Mouse (Mus musculus) stomach, postnatal 0 days (tissue): ENCODE data around the gene Arel1. TPM values are rescaled to one million over a fixed set of nuclear protein-coding genes. Genes with fewer than 3 reads are reported as not detected.

Experiments
- ATAC-seq: fragments of 200-750 bp; cut with Nextera tagmentation; 2 replicates; pipeline ENCODE4 v1.8.0; 2017; ENCODE audit not compliant: low FRiP score, low TSS enrichment
- DNase-seq: peaks from one replicate; pipeline ENCODE4 v3.0.0-alpha.2; 2016; ENCODE audit warnings: low spot score
- H3K27ac ChIP-seq: fragments of 300-500 bp; sonication (generic); replicated peaks from 2 replicates; pipeline ENCODE4 v1.5.1; 2014; ENCODE audit warnings: mild to moderate bottlenecking, control low read depth
- H3K27me3 ChIP-seq: fragments of 300-500 bp; sonication (generic); 2 replicates; pipeline ENCODE4 v1.6.1; 2014; ENCODE audit warnings: low read length; ENCODE audit not compliant: control insufficient read depth, insufficient read depth
- H3K36me3 ChIP-seq: fragments of 300-500 bp; sonication (generic); 2 replicates; pipeline ENCODE4 v1.6.1; 2014; ENCODE audit warnings: low read length, mixed read lengths; ENCODE audit not compliant: control insufficient read depth, insufficient read depth
- H3K4me1 ChIP-seq: fragments of 300-500 bp; sonication (generic); replicated peaks from 2 replicates; pipeline ENCODE4 v1.6.1; 2014; ENCODE audit warnings: antibody characterized with exemption; ENCODE audit not compliant: control insufficient read depth, insufficient read depth
- H3K4me2 ChIP-seq: fragments of 300-500 bp; sonication (generic); replicated peaks from 2 replicates; pipeline ENCODE4 v1.6.1; 2014; ENCODE audit warnings: low read depth, mild to moderate bottlenecking, control low read depth, moderate library complexity
- H3K4me3 ChIP-seq: fragments of 300-500 bp; sonication (generic); 2 replicates; pipeline ENCODE4 v1.5.1; 2014; ENCODE audit warnings: low read depth, low read length, control low read depth
- H3K9ac ChIP-seq: fragments of 300-500 bp; sonication (generic); 2 replicates; pipeline ENCODE4 v1.6.1; 2014; ENCODE audit warnings: mild to moderate bottlenecking, low read length, control low read depth, mixed read lengths
- H3K9me3 ChIP-seq: fragments of 300-500 bp; sonication (generic); 2 replicates; pipeline ENCODE4 v1.6.1; 2016; ENCODE audit warnings: low read length; ENCODE audit not compliant: control insufficient read depth
- CTCF ChIP-seq: IDR thresholded peaks from 2 replicates; pipeline ENCODE4 v1.5.1; 2016; ENCODE audit warnings: antibody characterized with exemption, low read depth, mild to moderate bottlenecking, moderate library complexity
- EP300 ChIP-seq: optimal IDR thresholded peaks from 2 replicates; pipeline ENCODE3; 2016; ENCODE audit warnings: antibody characterized with exemption
- WGBS: fragments of 180-500 bp; shearing (Covaris S2); extraction: QIAGEN DNeasy Blood & Tissue Kit; methylation state at CpG from one replicate; pipeline ENCODE4 v1.1.7; 2014; 5-methylcytosine and 5-hydroxymethylcytosine counted together
- polyA plus RNA-seq: library from polyadenylated mRNA; unstranded; fragments of >200 nt; fragmentation: Nextera tagmentation; extraction: Ambion mirVana; gene quantifications from 2 replicates; pipeline ENCODE4 v1.2.1, GENCODE M21; 2015

Arel1 gene
- polyA plus RNA-seq, 1 experiment from 2014 or later = 4.8 TPM

DNA sequence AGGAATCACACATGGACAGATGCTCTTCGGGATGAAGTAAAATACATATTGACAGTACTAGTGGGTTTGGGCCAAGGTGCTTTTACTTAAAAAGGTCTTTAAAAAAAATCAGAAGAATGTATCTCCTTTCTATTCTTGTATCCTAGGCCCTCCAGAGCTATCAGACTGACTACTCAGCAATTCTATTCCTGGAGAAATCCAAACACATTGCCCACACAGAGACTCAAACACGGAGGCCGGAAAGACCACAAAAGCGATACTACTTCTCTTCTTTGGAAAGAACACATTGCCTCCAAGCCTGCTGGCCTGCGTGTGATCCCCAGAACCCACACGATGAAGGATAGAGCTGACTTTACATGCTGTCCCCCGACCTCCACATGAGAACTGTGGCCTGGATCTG, 31.6 kb downstream of the Arel1 start:
- DNase-seq (no peak), ATAC-seq (no peak)
- Histone ChIP-seq H3K4me2 (no peak overlapping the region), H3K9ac (no peak overlapping the region), H3K9me3 (no peaks in the 10 kb centered on the region), H3K4me1 (no peaks in the 10 kb centered on the region), H3K36me3 (peaks cover 9% of the 10 kb centered on the region; the same call in 1 of the 2 replicates), H3K27me3 (no peaks in the 10 kb centered on the region), H3K27ac (no peak overlapping the region), H3K4me3 (no peak overlapping the region)
- no peak for TF ChIP-seq EP300
- TF ChIP-seq CTCF = no peak
- 87% methylated on average over 7 of the region's 7 CpGs for WGBS

DNA sequence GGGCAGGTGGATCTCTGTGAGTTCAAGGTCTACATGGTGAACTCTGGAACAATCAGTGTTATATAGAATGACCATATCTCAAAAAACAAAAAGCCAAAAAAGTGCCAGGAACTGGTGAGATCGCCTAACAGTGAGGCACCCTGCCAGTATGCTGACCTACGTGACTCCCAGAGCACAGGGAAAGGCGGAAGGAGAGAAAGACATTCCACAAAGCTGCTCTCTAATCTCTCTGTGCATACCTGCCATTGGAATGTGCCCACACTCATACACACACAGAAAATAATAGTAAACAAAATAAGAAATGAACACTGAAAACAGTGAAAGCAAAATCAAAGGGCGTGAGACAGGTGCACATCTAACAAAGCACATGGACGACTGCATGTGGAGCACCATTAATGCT, 35.4 kb downstream of the Arel1 start:
- 75% methylated on average over 5 of the region's 5 CpGs for WGBS
- no peak for ATAC-seq
- H3K4me3 ChIP-seq = no peak overlapping the region
- no peak overlapping the region for H3K9ac ChIP-seq
- H3K4me1 ChIP-seq = no peaks in the 10 kb centered on the region
- no peaks in the 10 kb centered on the region for H3K27me3 ChIP-seq
- no peak overlapping the region for H3K4me2 ChIP-seq
- peaks cover 17% of the 10 kb centered on the region; the same call in 1 of the 2 replicates for H3K36me3 ChIP-seq
- no peak overlapping the region for H3K27ac ChIP-seq
- DNase-seq = no peak
- TF ChIP-seq CTCF (no peak), EP300 (no peak)
- no peaks in the 10 kb centered on the region for H3K9me3 ChIP-seq

DNA sequence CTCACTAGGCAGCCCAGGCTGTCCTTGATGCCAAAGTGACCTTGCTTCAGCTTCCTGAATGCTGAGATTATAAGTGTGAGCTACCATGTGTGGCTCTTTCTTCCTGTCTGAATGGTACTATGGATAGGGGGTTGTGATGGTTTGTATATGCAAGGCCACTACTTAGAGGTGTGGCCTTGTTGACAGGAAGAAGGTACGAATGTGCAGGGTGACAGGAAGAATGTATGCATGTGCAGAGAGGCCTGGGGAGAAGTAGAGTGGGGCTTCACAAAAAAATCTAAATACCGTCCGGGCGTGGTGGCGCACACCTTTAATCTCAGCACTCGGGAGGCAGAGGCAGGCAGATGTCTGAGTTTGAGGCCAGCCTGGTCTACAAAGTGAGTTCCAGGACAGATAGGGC, 38.5 kb downstream of the Arel1 start:
- Histone ChIP-seq H3K27me3 (no peaks in the 10 kb centered on the region), H3K9me3 (no peaks in the 10 kb centered on the region), H3K4me1 (no peaks in the 10 kb centered on the region), H3K36me3 (peaks cover 15% of the 10 kb centered on the region; the same call in 1 of the 2 replicates), H3K9ac (no peak overlapping the region), H3K4me2 (no peak overlapping the region), H3K4me3 (no peak overlapping the region), H3K27ac (no peak overlapping the region)
- ATAC-seq = no peak
- TF ChIP-seq EP300 = no peak
- no peak for TF ChIP-seq CTCF
- 89% methylated on average over 6 of the region's 6 CpGs for WGBS
- DNase-seq = no peak

DNA sequence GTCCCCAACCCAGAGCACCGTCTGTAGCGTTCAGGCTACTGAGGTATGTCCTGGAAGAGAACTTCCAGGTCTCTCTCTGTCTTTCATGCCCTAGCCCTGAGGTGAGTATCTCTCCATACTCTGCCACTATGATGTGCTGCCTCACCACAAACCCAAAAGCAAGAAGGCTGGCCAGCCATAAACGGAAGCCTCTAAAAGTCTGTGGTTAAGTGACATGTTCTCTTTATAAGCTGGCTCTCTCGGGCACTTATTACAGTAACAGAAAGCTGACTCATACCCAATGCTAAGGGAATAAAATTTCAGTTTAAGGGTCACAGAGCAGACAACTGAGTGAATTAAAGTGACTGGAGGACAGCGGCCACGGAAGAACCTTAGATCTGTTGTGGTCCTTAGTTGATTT, 44.2 kb downstream of the Arel1 start:
- Histone ChIP-seq H3K4me2 (no peak overlapping the region), H3K4me1 (no peaks in the 10 kb centered on the region), H3K27me3 (no peaks in the 10 kb centered on the region), H3K36me3 (peaks cover 7% of the 10 kb centered on the region), H3K9ac (no peak overlapping the region), H3K4me3 (no peak overlapping the region), H3K9me3 (no peaks in the 10 kb centered on the region), H3K27ac (no peak overlapping the region)
- TF ChIP-seq CTCF (no peak), EP300 (no peak)
- WGBS = 92% methylated on average over 6 of the region's 6 CpGs
- no peak for ATAC-seq
- DNase-seq = no peak

DNA sequence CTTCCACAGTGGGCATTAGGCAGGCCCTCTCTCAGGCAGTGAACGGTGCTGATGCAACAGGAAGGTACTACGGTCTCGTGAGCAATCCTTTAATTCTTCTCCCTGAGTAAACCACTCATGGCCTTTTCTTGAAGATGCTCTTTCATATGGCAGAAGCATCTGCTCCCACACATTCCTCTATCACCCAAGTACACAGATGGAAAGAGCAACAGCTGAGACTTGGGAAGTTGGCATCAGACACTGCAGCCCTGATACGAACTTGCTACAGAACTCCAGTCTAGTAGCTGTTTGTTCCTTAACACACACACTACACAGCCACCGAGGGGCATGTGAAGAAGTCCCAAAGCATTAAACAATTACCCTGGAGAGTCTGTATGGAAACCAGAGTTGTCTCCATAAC, 46.4 kb downstream of the Arel1 start:
- DNase-seq (no peak), ATAC-seq (no peak)
- Histone ChIP-seq H3K36me3 (peaks cover 11% of the 10 kb centered on the region), H3K27me3 (no peaks in the 10 kb centered on the region), H3K4me2 (no peak overlapping the region), H3K9ac (no peak overlapping the region), H3K9me3 (no peaks in the 10 kb centered on the region), H3K4me3 (no peak overlapping the region), H3K27ac (no peak overlapping the region), H3K4me1 (no peaks in the 10 kb centered on the region)
- no peak for TF ChIP-seq EP300
- no peak for TF ChIP-seq CTCF
- 91% methylated on average over 5 of the region's 5 CpGs for WGBS

DNA sequence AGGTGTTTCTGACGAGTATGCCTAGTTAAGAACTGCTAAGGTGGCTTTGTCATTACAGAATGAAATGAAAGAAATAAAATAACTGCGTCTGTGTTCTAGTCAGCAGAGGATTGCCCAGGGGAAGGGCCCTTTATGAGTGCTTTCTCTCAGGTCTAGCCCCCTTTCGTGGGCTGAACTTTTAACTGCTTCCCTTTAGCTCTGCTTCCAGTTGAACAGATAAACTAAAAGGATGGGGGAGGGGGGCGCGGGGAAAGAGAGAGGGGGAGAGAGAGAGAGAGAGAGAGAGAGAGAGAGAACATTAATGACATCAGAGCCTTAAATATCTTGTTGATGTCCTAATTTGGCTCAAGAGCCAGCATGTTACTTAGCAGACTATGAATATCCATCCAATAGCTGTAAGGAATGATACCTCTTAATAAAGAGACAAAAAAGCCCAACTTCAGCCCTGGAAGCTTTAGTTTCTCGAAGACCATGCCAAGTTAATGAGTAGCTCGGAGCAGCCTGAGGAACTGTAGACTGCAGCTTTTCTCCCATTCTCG, 48.8 kb downstream of the Arel1 start:
- 62% methylated on average over 8 of the region's 8 CpGs for WGBS
- no peak overlapping the region for H3K4me3 ChIP-seq
- DNase-seq (no peak), ATAC-seq (no peak)
- no peak for TF ChIP-seq CTCF
- no peak for TF ChIP-seq EP300
- no peak overlapping the region for H3K4me2 ChIP-seq
- peaks cover 11% of the 10 kb centered on the region for H3K36me3 ChIP-seq
- no peak overlapping the region for H3K9ac ChIP-seq
- no peaks in the 10 kb centered on the region for H3K9me3 ChIP-seq
- no peaks in the 10 kb centered on the region for H3K27me3 ChIP-seq
- H3K4me1 ChIP-seq = no peaks in the 10 kb centered on the region
- no peak overlapping the region for H3K27ac ChIP-seq
